Mouse (Mus musculus) heart, postnatal 4 days (tissue): ENCODE data around the gene Pick1. TPM values are rescaled to one million over a fixed set of nuclear protein-coding genes. Genes with fewer than 3 reads are reported as not detected.

ENCODE experiments used
- DNase-seq: peaks from one replicate; pipeline ENCODE4 v3.0.0; 2021
- total RNA-seq, 2 experiments: library from RNA; stranded (reverse); gene quantifications; 2 replicates each; pipeline ENCODE4 v1.2.3; 2021

Pick1 gene
- total RNA-seq, 2 experiments from 2014 or later, result 24.5 to 26.0 TPM

- peak; percentile 69 for DNase-seq
Measured at GRCm38 (mm10) chr15:79271124-79271746, 42.3 kb downstream of the Pick1 start.

GRCm38 (mm10) chr15:79273020-79273419 lies 44.0 kb downstream of the Pick1 start:
- DNase-seq, result no peak

- DNase-seq, result no peak
Measured at GRCm38 (mm10) chr15:79277728-79278127, 48.8 kb downstream of the Pick1 start.

- DNase-seq, result peak; percentile 29
Measured at GRCm38 (mm10) chr15:79280209-79280608, 51.2 kb downstream of the Pick1 start.

- DNase-seq, result peak; percentile 31
Measured at GRCm38 (mm10) chr15:79280850-79281249, 51.9 kb downstream of the Pick1 start.

- DNase-seq, result no peak
Measured at GRCm38 (mm10) chr15:79281389-79281788, 52.4 kb downstream of the Pick1 start.

GRCm38 (mm10) chr15:79282434-79282833 lies 53.5 kb downstream of the Pick1 start:
- DNase-seq, result no peak

GRCm38 (mm10) chr15:79283371-79283770 lies 54.4 kb downstream of the Pick1 start:
- no peak for DNase-seq

- no peak for DNase-seq
Measured at GRCm38 (mm10) chr15:79285399-79285798, 56.4 kb downstream of the Pick1 start, which contains the start of gene Baiap2l2. Gene Baiap2l2, minus strand, starts transcription at chr15:79285537.

GRCm38 (mm10) chr15:79286141-79286540 lies 57.2 kb downstream of the Pick1 start:
- no peak for DNase-seq

GRCm38 (mm10) chr15:79287091-79287490 lies 58.1 kb downstream of the Pick1 start:
- DNase-seq, result no peak

GRCm38 (mm10) chr15:79288387-79288786 lies 59.4 kb downstream of the Pick1 start:
- no peak for DNase-seq

GRCm38 (mm10) chr15:79289441-79289840 lies 60.5 kb downstream of the Pick1 start:
- DNase-seq, result no peak

- no peak for DNase-seq
Measured at GRCm38 (mm10) chr15:79290340-79290739, 61.4 kb downstream of the Pick1 start.

GRCm38 (mm10) chr15:79292779-79293178 lies 63.8 kb downstream of the Pick1 start:
- DNase-seq, result no peak

GRCm38 (mm10) chr15:79298553-79298952 lies 69.6 kb downstream of the Pick1 start:
- no peak for DNase-seq

Other genes starting within 250 kb of the Pick1 start
- gene H1f0, start 200.7 kb upstream of the Pick1 start, total RNA-seq, result 100 to 1,000 TPM; 262 to 304 TPM
- gene Galr3, start 187.3 kb upstream of the Pick1 start, total RNA-seq, result not detected
- 10 to 100 TPM; 11.8 to 12.7 TPM for gene Ankrd54, start 166.3 kb upstream of the Pick1 start, total RNA-seq
- gene Eif3l, start 154.0 kb upstream of the Pick1 start, total RNA-seq, result 100 to 1,000 TPM; 103 to 109 TPM
- gene Micall1, start 120.3 kb upstream of the Pick1 start, total RNA-seq, result 100 to 1,000 TPM in 1 of 2 experiments, 10 to 100 TPM in 1; 92.8 to 101 TPM
- gene Polr2f, start 88.2 kb upstream of the Pick1 start, total RNA-seq, result 100 to 1,000 TPM; 126 to 139 TPM
- 1 to 10 TPM; 1.2 to 2.1 TPM for gene 1700088E04Rik, start 87.9 kb upstream of the Pick1 start, total RNA-seq
- gene Sox10, start 63.9 kb upstream of the Pick1 start, total RNA-seq, result under 1 TPM; 0.55 to 0.90 TPM
- gene Gm49486, start 218 bp downstream of the Pick1 start, total RNA-seq, result under 1 TPM; 0.52 to 0.74 TPM
- under 1 TPM; 0.23 to 0.31 TPM for gene Slc16a8, start 25.6 kb downstream of the Pick1 start, total RNA-seq
- 1 to 10 TPM; 1.3 to 2.0 TPM for gene Baiap2l2, start 56.4 kb downstream of the Pick1 start, total RNA-seq
- 1 to 10 TPM; 8.4 to 9.6 TPM for gene Pla2g6, start 99.2 kb downstream of the Pick1 start, total RNA-seq
- gene Maff, start 117.4 kb downstream of the Pick1 start, total RNA-seq, result 10 to 100 TPM in 1 of 2 experiments, 1 to 10 TPM in 1; 9.8 to 10.2 TPM
- 10 to 100 TPM; 68.1 to 73.4 TPM for gene Tmem184b, start 174.4 kb downstream of the Pick1 start, total RNA-seq
- gene Csnk1e, start 226.4 kb downstream of the Pick1 start, total RNA-seq, result 100 to 1,000 TPM in 1 of 2 experiments, 10 to 100 TPM in 1; 99.6 to 108 TPM